Mouse (Mus musculus): Measurements from ENCODE around the gene Erich3.

GRCm38 (mm10) chr3:154633091-154633490, 30.6 kb upstream of the Erich3 start:
- no peak for TF ChIP-seq CTCF (IDR thresholded peaks at IDR 0.05; ENCODE audit: low read depth, low read length)
- no peak for TF ChIP-seq GATA1 (IDR thresholded peaks at IDR 0.05; ENCODE audit: borderline replicate concordance, low read length)
- no peak for TF ChIP-seq TAL1 (conservative IDR thresholded peaks at IDR 0.05; ENCODE audit: low read depth, low read length)
- TF ChIP-seq POLR2AphosphoS5 (IDR thresholded peaks at IDR 0.05; ENCODE audit: insufficient replicate concordance, low read depth, low read length) = no peak
